Mouse (Mus musculus): ENCODE results near the gene Brd2.

DNA sequence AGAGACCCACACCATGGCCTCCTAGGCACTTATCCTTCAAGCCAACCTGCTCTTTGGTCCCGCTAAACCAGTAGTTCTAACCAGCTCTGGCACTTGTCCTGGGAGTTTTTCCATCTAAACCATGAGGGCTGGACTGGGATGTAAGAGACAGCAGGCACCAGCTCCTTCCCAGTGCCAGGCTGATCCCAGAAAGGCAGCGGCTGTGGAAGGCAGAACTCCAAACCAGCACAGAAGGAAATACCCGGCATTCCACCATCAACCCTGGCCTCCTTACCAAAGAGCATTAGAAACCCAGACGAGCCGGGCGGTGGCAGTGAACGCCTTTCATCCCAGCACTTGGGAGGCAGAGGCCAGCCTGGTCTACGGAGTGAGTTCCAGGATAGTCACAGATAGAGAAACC is 12.1 kb downstream of the Brd2 start:
- TF ChIP-seq POLR2A (IDR thresholded peaks at IDR 0.05; ENCODE audit: borderline replicate concordance, control insufficient read depth, low read depth, low read length) (no peak), CTCF (IDR thresholded peaks at IDR 0.05; ENCODE audit: control insufficient read depth, insufficient read depth, low read length) (no peak)

Data from bone marrow, adult 2 months (tissue).